Mouse (Mus musculus) lung, embryonic 14.5 days (tissue): ENCODE measurements around the gene Gm4836. TPM values are rescaled to one million over a fixed set of nuclear protein-coding genes. Genes with fewer than 3 reads are reported as not detected.
"Not testable (repeated sequence)": the region's sequence is repeated elsewhere in the genome, so short reads cannot be mapped to it uniquely, and the experiment has no call there.

Source experiments
- ATAC-seq: fragments of 200-750 bp; cut with Nextera tagmentation; 2 replicates; pipeline ENCODE4 v1.8.0; 2017; ENCODE audit warnings: mild to moderate bottlenecking, moderate TSS enrichment, moderate library complexity; ENCODE audit not compliant: insufficient read depth
- DNase-seq: peaks from one replicate; pipeline ENCODE4 v3.0.0-alpha.2; 2015
- H3K27ac ChIP-seq: fragments of 300-500 bp; sonication (generic); 2 replicates; pipeline ENCODE4 v1.5.1; 2014; ENCODE audit warnings: low read depth, mild to moderate bottlenecking, moderate library complexity
- H3K27me3 ChIP-seq: fragments of 300-500 bp; sonication (generic); 2 replicates; pipeline ENCODE4 v1.6.1; 2014; ENCODE audit warnings: low read length, control low read depth; ENCODE audit not compliant: insufficient read depth
- H3K36me3 ChIP-seq: fragments of 300-500 bp; sonication (generic); 2 replicates; pipeline ENCODE4 v1.6.1; 2014; ENCODE audit warnings: control low read depth; ENCODE audit not compliant: insufficient read depth
- H3K4me1 ChIP-seq: fragments of 300-500 bp; sonication (generic); 2 replicates; pipeline ENCODE4 v1.6.1; 2014; ENCODE audit warnings: antibody characterized with exemption, control low read depth; ENCODE audit not compliant: insufficient read depth
- H3K4me2 ChIP-seq: fragments of 300-500 bp; sonication (generic); 2 replicates; pipeline ENCODE4 v1.6.1; 2014; ENCODE audit warnings: mild to moderate bottlenecking
- H3K4me3 ChIP-seq: fragments of 300-500 bp; sonication (generic); 2 replicates; pipeline ENCODE4 v1.5.1; 2014; ENCODE audit warnings: low read depth, low read length
- H3K9ac ChIP-seq: fragments of 300-500 bp; sonication (generic); 2 replicates; pipeline ENCODE4 v1.6.1; 2014
- H3K9me3 ChIP-seq: fragments of 300-500 bp; sonication (generic); 2 replicates; pipeline ENCODE4 v1.6.1; 2016; ENCODE audit warnings: low read depth, low read length, control low read depth
- WGBS: fragments of 180-500 bp; shearing (Covaris S2); extraction: QIAGEN DNeasy Blood & Tissue Kit; methylation state at CpG from one replicate; pipeline ENCODE4 v1.1.7; 2014; 5-methylcytosine and 5-hydroxymethylcytosine counted together
- polyA plus RNA-seq: library from polyadenylated mRNA; unstranded; fragments of >200 nt; fragmentation: Nextera tagmentation; extraction: Ambion mirVana; gene quantifications from 2 replicates; pipeline ENCODE4 v1.2.1, GENCODE M21; 2014

Gene Gm4836
- not detected in 2 replicates for polyA plus RNA-seq

GRCm38 (mm10) chrX:28293532-28293931 is at the start of gene Gm4836:
Gm4836 (minus strand) TSS chrX:28293632.
- H3K4me3 ChIP-seq, H3K36me3 ChIP-seq, H3K4me1 ChIP-seq, H3K9me3 ChIP-seq, H3K4me2 ChIP-seq, DNase-seq, H3K27me3 ChIP-seq, H3K27ac ChIP-seq, H3K9ac ChIP-seq, ATAC-seq: not testable (repeated sequence)
- no CpG with 5 or more reads among the region's 6 CpGs for WGBS
